In genomic region chr5:76763731-76764130, GRCm38 (mm10) we compare ENCODE assay signal across 8 mouse cellular contexts.
A peak's percentile ranks its signal among the peaks of the same experiment; 100 is the strongest.
DNase-seq lines count a peak whose midpoint lies in the region; ATAC-seq and TF ChIP-seq lines count a peak whose summit lies in the region.
"Had no signal": no experiment of that assay in that cellular context is flagged by ENCODE, and none has a peak within 500 bp of the region (broad histone marks: within the 10 kb centered on the region; RNA-seq: fewer than 3 reads in every experiment).

No protein-coding gene starts in this region.

- H3K9ac ChIP-seq in lung, postnatal 0 days (replicated peaks; ENCODE audit: low read depth), result no peak overlapping the region
- no peak overlapping the region for H3K9ac ChIP-seq in forebrain, embryonic 14.5 days (ENCODE audit: low read length)
- no peak overlapping the region for H3K9ac ChIP-seq in heart, embryonic 11.5 days (ENCODE audit: low read depth, low read length)

- ATAC-seq in lung, postnatal 0 days, result no peak
- peak; percentile 30 for ATAC-seq in forebrain, embryonic 14.5 days
- ATAC-seq in heart, embryonic 11.5 days (replicated peaks; ENCODE audit: insufficient number of reproducible peaks, low FRiP score, low TSS enrichment), result no peak
- no peak for ATAC-seq in megakaryocyte progenitor cell, adult 5-6 weeks (replicated peaks; ENCODE audit: poor library complexity)

- WGBS in lung, postnatal 0 days, result 40% methylated on average over 6 of the region's 6 CpGs
- 41% methylated on average over 6 of the region's 6 CpGs for whole genome bisulfite sequencing in forebrain, embryonic 14.5 days
- 66% methylated on average over 6 of the region's 6 CpGs for WGBS in heart, embryonic 11.5 days (ENCODE audit: insufficient replicate concordance)

- no peaks in the 10 kb centered on the region; the same call in 1 of the 2 replicates for H3K4me1 ChIP-seq in lung, postnatal 0 days (ENCODE audit: insufficient read depth, low read depth, low read length)
- H3K4me1 ChIP-seq in forebrain, embryonic 14.5 days (ENCODE audit: control insufficient read depth, insufficient read depth, low read length), result peaks cover 23% of the 10 kb centered on the region
- H3K4me1 ChIP-seq in heart, embryonic 11.5 days (ENCODE audit: control insufficient read depth, insufficient read depth, low read length), result 0 out of 2 replicates have a peak, but pooled peaks cover 6% of the 10 kb centered on the region

- TF ChIP-seq EP300 in lung, postnatal 0 days (IDR thresholded peaks at IDR 0.05), result no peak

- no peaks in the 10 kb centered on the region for H3K27me3 ChIP-seq in lung, postnatal 0 days (replicated peaks; ENCODE audit: insufficient read depth, low read length)
- H3K27me3 ChIP-seq in forebrain, embryonic 14.5 days (replicated peaks; ENCODE audit: control insufficient read depth, insufficient read depth, low read length), result no peaks in the 10 kb centered on the region
- no peaks in the 10 kb centered on the region for H3K27me3 ChIP-seq in heart, embryonic 11.5 days (ENCODE audit: control insufficient read depth, insufficient read depth, low read length)

- H3K36me3 ChIP-seq in lung, postnatal 0 days (ENCODE audit: insufficient read depth, low read length), result no peaks in the 10 kb centered on the region
- peaks cover 19% of the 10 kb centered on the region for H3K36me3 ChIP-seq in forebrain, embryonic 14.5 days (ENCODE audit: control insufficient read depth, insufficient read depth, low read length)
- H3K36me3 ChIP-seq in heart, embryonic 11.5 days (ENCODE audit: control insufficient read depth, insufficient read depth, low read length), result no peaks in the 10 kb centered on the region

- H3K27ac ChIP-seq in lung, postnatal 0 days (ENCODE audit: low read length), result no peak overlapping the region
- H3K27ac ChIP-seq in forebrain, embryonic 14.5 days (ENCODE audit: low read depth, low read length), result peak overlapping the region; percentile 40
- no peak overlapping the region for H3K27ac ChIP-seq in heart, embryonic 11.5 days (ENCODE audit: low read depth, low read length)

- peak overlapping the region; percentile 33 for H3K4me2 ChIP-seq in lung, postnatal 0 days (replicated peaks; ENCODE audit: low read depth, low read length)
- no peak overlapping the region for H3K4me2 ChIP-seq in forebrain, embryonic 14.5 days (ENCODE audit: low read length)
- no peak overlapping the region for H3K4me2 ChIP-seq in heart, embryonic 11.5 days

- H3K4me3 ChIP-seq in lung, postnatal 0 days (ENCODE audit: low read depth, low read length), result no peak overlapping the region
- no peak overlapping the region for H3K4me3 ChIP-seq in forebrain, embryonic 14.5 days (ENCODE audit: low read depth, low read length)
- no peak overlapping the region for H3K4me3 ChIP-seq in heart, embryonic 11.5 days (ENCODE audit: low read depth, low read length)

- no peak for TF ChIP-seq CTCF in lung, postnatal 0 days (IDR thresholded peaks at IDR 0.05)

- DNase-seq in lung, postnatal 0 days (ENCODE audit: low spot score), result no peak
- DNase-seq in lung, postnatal 25 days (ENCODE audit: low spot score), result no peak
- peak; percentile 57 for DNase-seq in forebrain, embryonic 14.5 days (ENCODE audit: low spot score)
- DNase-seq in lung, postnatal 36 days, result peak; percentile 3
- no peak for DNase-seq in layer of hippocampus, postnatal 36 days
- DNase-seq: kidney, postnatal 36 days had no signal

- no peaks in the 10 kb centered on the region for H3K9me3 ChIP-seq in lung, postnatal 0 days (ENCODE audit: low read length)
- peaks cover 3% of the 10 kb centered on the region; the same call in 1 of the 2 replicates for H3K9me3 ChIP-seq in forebrain, embryonic 14.5 days (replicated peaks; ENCODE audit: control insufficient read depth, low read length)
- H3K9me3 ChIP-seq in heart, embryonic 11.5 days (replicated peaks; ENCODE audit: control insufficient read depth, low read length), result peaks cover 3% of the 10 kb centered on the region; the same call in 1 of the 2 replicates

Comparison
In these comparisons a context has a peak if more than half of its experiments do, and no peak if none do; other contexts are left out.
1. DNase-seq: peak in forebrain, embryonic 14.5 days (single experiment) and lung, postnatal 36 days (single experiment); none in lung, postnatal 0 days (single experiment), lung, postnatal 25 days (single experiment) and layer of hippocampus, postnatal 36 days (0 of 2).